Mouse (Mus musculus): Measurements from ENCODE around the gene Elovl5.

The Elovl5 gene

DNA sequence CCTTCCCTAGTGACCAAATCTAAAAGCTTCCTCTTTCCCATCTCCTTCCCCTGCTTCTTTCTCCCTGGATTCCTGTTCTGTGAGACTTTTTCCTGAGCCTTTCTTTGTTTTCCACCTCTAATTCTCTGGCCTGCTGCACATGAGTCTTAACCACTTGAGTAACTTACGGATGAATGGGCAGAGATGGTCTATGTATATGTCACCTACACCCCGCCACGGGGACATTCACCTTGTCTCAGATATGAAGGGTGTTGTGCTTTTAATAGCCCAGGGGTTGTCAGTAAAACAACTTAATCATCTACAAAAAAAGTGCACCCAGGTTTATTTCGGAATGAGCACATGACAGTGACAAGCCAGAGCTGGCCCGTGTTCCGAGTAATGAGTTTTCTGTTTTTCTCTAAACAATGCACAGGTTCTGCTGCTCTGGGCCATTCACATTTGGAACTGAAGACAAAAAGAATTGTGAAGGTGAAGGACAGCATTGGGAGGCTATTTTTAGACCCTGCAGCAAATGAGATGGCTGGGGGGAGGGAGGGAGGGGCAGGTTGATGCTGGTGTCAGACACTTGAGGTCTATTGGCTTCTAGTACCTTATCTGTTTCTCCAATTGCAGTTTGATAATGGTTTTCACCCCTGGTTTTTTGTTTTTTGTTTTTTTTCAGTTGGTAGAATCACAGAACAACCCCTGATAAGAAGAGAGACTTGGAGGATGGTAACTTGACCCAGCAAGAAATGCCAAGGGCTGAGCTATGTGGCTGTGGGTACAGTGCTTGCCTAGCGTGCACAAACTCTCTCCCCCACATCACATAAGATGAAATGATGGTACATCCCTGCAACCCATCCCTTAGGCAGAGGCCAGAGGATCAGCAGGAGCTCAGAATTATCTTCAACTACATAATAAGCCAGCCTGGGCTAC lies 83.7 kb downstream of the Elovl5 start:
- DNase-seq (ENCODE audit: low spot score): no peak

GRCm38 (mm10) chr9:78003278-78003677 lies 86.1 kb downstream of the Elovl5 start:
- DNase-seq (ENCODE audit: low spot score): peak; percentile 26

DNA sequence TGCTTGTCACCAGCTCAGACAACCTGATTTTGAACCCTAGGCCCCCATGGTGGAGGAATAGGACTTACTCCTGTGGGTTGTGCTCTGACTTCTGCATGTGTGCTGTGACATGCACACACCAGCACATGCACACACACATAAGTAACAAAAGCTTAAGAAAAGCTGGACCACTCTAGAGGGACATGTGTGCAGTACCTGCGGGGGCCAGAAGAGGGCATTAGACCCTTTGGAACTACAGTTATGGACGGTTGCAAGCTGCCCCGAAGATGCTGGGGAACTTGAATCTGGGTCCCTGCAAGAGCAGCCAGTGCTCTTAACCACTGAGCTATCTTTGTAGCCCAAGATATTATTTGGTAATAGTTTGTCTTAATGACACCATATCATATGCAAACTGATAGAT lies 88.3 kb downstream of the Elovl5 start:
- DNase-seq (ENCODE audit: low spot score): no peak

- DNase-seq (ENCODE audit: low spot score): peak; percentile 79
These were observed 89.2 kb downstream of the Elovl5 start for GRCm38 (mm10) chr9:78006209-78007001.

DNA sequence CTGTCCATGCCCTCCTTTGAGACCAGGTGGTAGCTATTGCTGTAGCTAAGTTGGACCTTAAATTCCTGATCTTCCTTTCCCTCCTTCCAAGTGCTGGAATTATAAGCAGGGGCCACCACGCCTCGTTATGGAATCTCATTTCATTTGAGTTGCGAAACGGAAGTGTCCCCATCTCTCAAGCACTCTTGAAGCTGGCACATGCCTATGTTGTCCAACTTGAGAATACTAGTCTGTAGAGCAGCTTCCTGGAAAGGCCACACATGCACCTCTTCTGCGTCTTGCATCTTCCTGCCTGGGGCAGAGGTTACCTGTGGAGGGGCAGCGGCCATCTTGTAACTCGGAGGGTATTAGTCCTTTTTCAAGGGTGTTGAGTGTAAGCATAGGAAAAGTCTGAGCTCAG lies 92.2 kb downstream of the Elovl5 start:
- DNase-seq (ENCODE audit: low spot score): no peak

DNA sequence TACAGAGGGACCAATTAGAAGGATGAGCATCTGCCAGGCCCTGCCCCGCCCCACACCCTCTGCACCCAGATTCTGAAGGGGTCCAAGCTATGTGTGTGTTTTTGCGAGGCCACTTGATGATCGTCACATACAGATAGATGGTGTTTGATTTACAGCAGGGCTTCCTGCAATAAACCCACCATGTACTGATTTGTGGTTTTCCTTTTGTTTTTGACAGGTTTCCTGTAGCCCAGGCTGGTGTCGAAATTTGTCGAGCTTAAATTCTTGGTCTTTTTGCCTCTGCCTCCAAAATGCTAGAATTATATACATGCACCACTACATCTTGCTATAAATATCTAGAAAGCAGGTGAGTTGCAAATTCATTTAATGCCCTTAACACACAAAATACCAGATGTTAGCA lies 93.0 kb downstream of the Elovl5 start:
- DNase-seq (ENCODE audit: low spot score): no peak

GRCm38 (mm10) chr9:78010707-78011106 lies 93.5 kb downstream of the Elovl5 start:
- DNase-seq (ENCODE audit: low spot score): no peak

- peak; percentile 15 for DNase-seq (ENCODE audit: low spot score)
These were observed 94.9 kb downstream of the Elovl5 start for GRCm38 (mm10) chr9:78012066-78012465.

GRCm38 (mm10) chr9:78012681-78013080 lies 95.5 kb downstream of the Elovl5 start:
- no peak for DNase-seq (ENCODE audit: low spot score)

GRCm38 (mm10) chr9:78013813-78014212 lies 96.6 kb downstream of the Elovl5 start:
- DNase-seq (ENCODE audit: low spot score): no peak

GRCm38 (mm10) chr9:78015816-78016215 lies 98.7 kb downstream of the Elovl5 start:
- DNase-seq (ENCODE audit: low spot score): no peak

DNA sequence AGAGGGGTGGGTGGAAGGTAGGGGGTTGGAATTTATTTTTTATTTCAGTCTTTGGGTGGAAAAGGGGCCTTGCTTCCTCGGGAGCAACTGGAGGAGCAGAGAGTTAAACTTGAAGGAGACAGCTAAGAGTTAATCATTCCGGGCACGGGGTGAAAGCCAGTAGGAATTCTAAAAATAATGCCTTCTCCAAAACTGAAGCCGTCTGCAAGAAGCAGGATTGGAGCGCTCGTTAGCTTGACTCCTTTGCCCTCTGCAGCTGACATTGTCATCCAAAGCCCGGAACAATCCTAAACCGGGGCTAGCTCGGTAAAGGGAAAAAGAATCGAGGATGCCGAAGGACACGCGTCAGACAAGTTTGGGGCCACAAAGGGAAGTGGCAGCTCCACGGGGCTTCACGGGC lies 99.1 kb downstream of the Elovl5 start:
- DNase-seq (ENCODE audit: low spot score): no peak

GRCm38 (mm10) chr9:78021256-78021655 lies 104.1 kb downstream of the Elovl5 start:
- no peak for DNase-seq (ENCODE audit: low spot score)

GRCm38 (mm10) chr9:78022187-78022945 lies 105.2 kb downstream of the Elovl5 start:
- peak; percentile 35 for DNase-seq (ENCODE audit: low spot score)

DNA sequence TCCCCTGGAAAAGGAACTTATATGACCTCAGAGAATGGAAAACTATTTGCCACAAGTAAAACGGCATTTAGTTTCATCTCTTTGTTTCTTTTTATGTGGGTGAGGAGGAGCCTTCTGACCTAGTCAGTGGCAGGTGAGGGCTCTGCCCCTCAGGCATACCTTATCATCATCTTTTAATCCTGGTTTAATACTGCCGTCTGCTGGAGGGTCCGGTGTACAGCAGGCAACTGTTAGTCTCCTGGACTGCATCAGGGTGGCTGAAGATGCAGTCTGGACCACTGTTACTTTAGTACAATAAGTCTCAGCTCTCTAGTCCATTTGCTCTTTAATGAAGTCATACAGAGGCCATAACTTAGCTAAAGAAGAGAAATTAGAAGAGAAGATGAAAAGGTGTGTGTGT lies 107.7 kb downstream of the Elovl5 start:
- peak; percentile 59 for DNase-seq (ENCODE audit: low spot score)

DNA sequence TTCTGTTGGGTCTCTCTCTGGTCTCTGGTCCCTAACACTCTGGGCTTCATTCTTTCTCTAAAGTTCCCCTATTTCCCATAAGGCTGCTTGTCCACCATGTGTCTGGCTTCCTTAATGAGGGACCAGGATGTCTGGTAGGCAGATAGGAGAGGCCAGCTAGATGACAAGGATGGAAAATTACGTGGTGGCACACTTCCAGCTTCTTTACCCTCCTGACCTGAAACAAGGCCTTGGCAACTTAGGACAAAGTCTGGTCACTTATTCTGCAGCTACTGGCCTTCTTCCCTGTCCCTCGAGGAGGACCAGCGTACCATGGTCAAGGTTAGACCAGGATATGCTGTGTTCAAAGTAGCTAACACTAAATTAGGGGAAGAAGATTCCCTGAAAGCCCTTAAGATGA lies 109.9 kb downstream of the Elovl5 start:
- no peak for DNase-seq (ENCODE audit: low spot score)

- DNase-seq (ENCODE audit: low spot score): no peak
These were observed 113.8 kb downstream of the Elovl5 start for GRCm38 (mm10) chr9:78030835-78031456.

DNA sequence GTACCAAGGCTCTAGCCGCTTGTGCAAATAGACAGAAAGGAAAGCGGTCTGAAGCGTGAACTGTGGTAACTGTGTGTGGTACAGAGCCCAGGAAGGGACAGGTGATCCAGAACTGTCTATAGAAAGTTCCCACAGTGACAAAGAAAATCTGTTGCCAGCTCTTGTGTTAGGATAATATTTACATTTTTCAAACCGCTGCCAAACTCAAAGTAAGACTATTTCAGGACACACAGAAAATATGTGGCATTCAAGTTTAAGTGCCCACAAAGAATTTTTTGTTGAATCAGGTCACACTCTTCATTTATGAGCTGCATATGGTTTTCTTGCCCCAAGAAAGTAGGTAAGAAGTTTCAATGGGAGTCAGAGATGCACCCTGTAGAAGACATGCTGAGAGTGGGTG lies 115.8 kb downstream of the Elovl5 start:
- no peak for DNase-seq (ENCODE audit: low spot score)
